Mouse (Mus musculus): ENCODE data around the gene Htr7.

Gene Htr7

DNA sequence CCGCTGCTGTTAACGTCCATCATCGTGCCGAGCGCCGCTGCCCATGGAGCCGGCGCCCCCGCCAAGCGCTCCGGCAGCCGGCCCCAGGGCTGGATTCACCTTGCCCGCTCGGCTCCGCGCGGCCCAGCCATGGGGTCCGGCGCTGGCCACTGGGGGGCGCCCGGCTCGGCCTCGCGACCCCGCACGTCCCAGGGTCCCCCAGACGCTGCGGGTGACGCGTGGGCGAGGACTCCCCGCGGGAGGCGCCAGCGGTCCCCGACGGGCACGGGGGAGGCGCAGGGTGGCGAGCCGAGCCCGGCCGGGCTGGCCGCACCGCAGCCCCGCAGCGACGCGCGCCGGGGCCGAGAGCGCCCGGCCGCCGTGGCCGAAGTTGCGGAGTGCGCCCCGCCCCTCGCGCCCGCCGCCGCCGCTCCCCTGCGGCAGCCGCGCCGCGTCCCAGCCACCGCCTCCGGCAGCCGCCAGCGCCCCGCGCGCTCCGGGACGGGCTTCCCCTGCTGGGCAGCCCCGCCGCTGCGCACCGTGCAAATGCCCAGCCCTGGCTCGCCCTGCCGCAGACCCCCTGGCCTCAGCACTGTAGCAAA, at the start of gene Htr7:
Gene Htr7 (minus strand): TSS at position 277 of the 581 bp plus-strand sequence.
- DNase-seq: peak; percentile 89

DNA sequence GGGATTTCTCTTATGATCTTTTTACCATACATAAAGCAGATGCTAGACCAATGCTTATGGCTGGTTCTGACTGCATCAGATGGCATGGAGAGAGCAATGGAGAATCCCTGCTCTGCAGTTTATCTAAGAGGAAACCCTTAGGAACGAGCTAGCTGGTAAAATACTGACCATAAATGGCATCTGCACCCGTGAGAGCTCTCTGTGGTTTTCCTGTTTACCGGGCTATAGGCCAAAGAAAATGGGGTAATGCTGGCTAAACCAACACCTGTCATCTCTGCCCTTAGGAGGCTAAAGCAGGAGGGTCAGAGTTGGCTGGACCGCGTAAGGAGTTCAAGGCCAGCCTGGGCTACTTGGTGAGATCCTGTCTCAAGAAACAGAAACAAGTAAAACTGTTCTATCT, 46.6 kb upstream of the Htr7 start:
- DNase-seq: peak; percentile 33

GRCm38 (mm10) chr19:36098916-36099315, 41.6 kb upstream of the Htr7 start:
- DNase-seq: peak; percentile 49

DNA sequence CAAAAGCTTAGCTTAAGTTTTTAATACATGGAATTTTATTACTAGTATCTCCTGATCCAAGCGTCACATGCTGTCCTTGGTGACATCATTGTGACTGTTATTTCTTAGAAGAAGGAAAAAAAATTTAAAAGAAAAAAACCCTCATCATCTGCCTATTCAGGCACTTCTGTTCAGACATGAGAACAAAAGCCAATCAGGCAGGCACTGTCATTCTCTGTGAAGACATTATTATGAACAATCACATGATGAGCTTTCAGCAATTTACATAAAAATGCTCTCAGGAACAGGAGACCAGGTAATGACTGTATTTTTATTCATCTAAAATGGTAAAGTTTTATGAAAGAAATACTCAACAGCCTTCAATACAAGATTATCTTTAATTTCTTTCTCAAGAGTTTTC, 41.0 kb upstream of the Htr7 start:
- DNase-seq: no peak

DNA sequence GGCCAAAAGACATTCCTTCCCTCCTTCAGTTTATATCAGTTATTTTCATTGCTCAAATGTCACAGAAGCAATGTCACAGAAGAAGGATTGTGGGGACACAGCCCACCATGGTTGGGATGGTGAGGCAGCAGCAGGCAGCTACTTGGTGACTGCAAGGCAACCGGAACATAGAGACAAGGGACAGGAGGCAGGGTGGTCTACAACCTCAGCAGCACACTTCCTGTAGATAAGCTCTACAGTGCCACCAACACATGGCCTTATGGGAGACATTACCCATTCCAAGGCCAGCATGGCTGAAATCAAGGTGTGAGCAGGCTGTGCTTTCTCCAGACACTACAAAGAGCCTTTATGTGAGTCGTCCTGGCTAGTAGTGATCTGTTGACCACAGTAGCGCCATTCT, 39.9 kb upstream of the Htr7 start:
- DNase-seq: peak; percentile 71

GRCm38 (mm10) chr19:36090781-36091180, 33.5 kb upstream of the Htr7 start:
- DNase-seq: peak; percentile 69

DNA sequence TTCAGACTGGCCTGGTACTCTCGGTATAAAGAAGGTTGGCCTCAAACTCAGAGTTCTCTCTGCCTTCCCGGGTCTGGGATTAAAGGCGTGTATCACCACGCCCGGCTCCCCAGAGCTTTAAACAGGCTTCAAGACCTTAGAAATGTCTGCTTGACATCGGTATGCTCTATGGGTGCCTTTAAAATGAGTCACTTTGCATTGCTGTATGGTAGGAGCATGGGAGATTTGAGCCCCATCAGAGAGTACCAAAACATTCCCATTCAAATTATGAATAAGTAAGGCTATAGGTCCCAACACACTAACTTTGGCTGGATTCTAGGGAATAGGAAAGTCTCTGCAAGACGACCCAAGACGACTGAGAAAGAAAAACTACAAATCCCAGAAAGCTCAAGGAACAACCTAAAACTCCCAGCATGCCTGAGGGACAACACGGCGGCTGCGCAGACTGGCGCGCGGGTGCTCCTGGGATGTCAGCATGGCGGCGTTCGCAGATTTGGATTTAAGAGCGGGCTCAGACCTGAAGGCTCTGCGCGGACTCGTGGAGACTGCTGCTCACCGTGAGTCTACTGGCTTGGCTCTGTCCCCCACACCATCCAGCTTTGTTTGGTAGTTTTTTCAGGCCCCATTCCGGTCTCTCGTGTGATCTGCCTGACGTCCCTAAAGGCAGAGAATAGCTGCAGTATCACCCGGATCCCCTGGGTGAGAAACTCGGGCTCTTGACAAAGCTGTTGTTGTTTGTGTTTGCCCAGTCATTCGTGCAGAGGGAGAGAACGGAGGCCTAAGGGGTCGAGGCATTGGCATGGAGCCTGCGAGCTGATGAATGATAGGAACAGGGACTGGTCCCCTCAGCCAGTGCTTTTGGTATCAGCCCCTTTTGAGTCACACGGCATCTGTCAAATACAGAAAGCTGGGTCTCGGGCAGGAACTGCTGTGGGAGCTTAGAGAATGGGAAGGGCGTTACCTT, 26.2 kb upstream of the Htr7 start, which contains the start of gene Rpp30:
Gene Rpp30 (plus strand): TSS at position 455 of the 964 bp plus-strand sequence.
- DNase-seq: peak; percentile 98

DNA sequence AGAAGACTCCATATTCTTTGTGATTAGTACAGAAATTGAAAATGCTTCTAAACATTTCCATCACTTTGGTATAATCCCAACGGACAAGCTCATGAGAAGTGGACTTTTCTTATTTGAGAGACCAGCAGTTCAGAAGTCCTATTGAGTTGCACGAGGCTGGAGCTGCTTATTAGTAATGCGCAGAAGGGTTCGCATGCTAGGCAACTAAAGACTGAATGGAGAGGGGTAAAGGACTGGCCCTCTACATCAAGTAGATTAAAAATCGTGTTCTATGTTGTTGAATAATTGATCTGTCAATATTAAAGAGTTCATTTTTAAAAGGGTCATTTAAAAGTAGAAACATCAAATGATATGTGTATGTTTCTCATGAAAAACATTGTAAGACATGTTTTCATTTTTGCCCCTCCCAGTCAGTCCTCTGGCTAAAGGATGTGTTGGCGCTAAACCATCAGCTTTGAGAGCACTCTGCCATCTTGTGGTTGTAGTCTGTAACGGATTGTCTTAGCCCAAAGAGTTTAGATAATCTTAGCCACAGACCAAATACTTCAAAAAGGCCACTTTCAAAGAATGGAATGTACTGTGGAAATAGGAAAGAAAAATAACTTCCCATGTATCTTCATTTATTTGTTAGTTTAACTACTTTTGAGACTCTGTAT, 25.4 kb upstream of the Htr7 start:
- peak; percentile 80 for DNase-seq

GRCm38 (mm10) chr19:36062801-36063529, 5.7 kb upstream of the Htr7 start:
- DNase-seq: peak; percentile 49

DNA sequence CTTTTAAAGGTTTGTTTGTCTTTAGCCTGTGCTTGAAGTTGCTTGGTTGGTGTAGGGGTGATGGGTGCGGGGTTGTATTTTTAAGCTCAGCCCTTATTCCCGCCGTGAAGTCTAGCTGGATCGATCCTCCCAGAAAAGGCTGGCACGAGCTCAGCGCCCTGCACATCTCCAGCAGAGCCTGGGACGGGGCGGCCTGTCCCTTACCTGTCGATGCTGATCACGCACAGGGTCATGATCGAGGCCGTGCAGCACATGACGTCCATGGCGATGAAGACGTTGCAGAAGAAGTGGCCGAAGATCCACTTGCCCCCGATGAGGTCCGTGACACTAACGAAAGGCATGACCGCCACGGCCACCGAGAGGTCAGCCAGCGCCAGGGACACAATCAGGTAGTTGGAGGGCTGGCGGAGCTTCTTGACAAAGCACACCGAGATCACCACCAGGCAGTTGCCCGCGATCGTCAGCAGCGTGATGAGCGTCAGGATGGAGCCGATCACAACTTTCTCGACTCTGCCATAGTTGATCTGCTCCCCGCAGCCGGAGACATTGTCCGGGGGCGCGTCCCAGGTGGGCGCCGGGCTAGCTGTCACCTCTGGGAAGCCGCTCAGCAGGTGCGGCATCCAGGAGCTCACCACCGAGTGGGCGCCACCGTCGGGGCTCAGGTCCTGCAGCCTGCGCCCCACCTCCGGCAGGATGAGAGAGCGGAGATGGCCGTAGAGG, 645 bp downstream of the Htr7 start:
- peak; percentile 83 for DNase-seq

- DNase-seq: no peak
These were observed 11.3 kb downstream of the Htr7 start for GRCm38 (mm10) chr19:36046046-36046445.

GRCm38 (mm10) chr19:36014836-36015235, 42.5 kb downstream of the Htr7 start:
- DNase-seq: no peak

GRCm38 (mm10) chr19:36006277-36006676, 51.0 kb downstream of the Htr7 start:
- peak; percentile 93 for DNase-seq

DNA sequence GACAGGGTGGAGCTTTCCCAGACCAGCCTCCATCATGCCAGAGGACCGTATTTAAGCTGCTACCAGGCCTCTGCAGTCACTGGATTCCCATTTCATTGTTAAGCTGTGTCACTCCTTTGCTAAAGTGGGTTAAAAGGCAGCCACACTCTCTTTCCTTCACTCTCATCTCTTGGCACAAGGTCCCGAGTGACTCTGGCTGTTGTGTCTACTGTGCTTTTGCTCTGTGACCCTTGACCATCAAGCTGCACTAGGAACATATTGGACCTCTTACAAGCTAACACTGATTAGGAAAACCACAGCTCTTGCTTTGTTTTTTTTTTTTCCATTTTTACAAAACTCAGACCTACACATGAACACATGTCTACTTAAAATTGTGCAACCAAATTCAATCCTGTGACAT, 52.3 kb downstream of the Htr7 start:
- DNase-seq: no peak

- DNase-seq: no peak
These were observed 54.5 kb downstream of the Htr7 start for GRCm38 (mm10) chr19:36002476-36003445.

DNA sequence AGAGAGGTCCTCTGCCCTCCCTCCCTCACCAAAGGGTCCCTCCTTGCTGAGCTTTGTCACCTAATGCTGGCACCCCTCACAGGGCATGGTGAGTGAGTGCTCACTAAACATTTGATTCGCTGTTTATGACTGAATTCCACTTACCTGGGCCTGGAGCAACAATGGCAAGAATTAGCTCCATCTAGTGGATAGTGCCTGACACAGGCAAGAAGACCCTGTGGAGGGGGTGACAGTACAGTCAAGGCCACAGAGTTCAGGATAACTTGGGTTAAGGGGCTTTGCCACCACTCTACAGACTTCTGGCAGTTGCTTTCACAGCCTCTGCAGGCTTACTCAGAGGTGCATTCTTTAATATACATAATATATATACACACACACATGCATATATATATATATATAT, 55.8 kb downstream of the Htr7 start:
- DNase-seq: no peak

- no peak for DNase-seq
These were observed 56.4 kb downstream of the Htr7 start for GRCm38 (mm10) chr19:36000955-36001354.

- DNase-seq: no peak
These were observed 59.9 kb downstream of the Htr7 start for GRCm38 (mm10) chr19:35997384-35997783.

- DNase-seq: no peak
These were observed 69.8 kb downstream of the Htr7 start for GRCm38 (mm10) chr19:35987461-35987860.

DNA sequence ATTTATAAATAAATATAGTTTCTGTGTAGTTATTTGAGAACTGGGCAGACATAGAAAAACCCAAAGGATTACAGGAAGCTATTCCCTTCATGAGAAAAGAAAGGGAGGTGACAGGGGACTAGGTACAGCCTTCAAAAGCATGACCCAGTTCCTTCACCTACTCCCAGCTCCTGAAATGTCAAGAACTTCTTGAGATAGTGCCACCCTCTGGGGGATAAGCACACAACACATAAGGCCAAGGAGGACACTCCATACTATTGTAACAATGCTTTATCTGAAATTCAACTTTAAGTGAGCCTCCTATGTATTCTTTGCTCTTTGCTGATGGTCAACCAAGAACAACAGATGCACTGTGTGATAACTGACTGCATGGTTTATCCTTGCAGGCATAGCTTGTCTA, 82.6 kb downstream of the Htr7 start:
- DNase-seq: no peak

DNA sequence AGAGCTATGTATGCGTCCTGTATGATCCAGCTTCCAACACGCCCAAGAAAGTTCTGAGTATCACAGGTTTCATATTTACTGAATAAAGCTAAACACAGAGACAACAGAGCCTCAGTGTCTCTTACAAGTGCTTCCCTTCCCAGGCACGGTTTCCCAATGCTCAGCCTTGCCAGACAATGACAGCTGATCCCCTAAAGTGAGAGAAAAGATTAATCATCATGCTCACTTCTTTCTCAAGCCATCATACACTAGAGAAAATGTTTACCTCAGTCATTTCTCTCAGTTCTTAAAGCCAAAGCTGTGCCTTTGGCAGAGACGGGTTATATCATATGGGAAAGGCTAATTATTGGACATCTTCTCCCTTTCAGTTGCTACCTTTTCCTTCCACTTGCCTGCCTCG, 99.7 kb downstream of the Htr7 start:
- DNase-seq: no peak
